Mouse (Mus musculus) heart, postnatal 0 days (tissue): Measurements from ENCODE around the gene 2310033P09Rik. TPM values are rescaled to one million over a fixed set of nuclear protein-coding genes. Genes with fewer than 3 reads are reported as not detected.

Experiments used
- ATAC-seq: fragments of 200-750 bp; cut with Nextera tagmentation; 2 replicates; pipeline ENCODE4 v1.8.0; 2017; ENCODE audit warnings: low read depth, moderate number of reproducible peaks, moderate library complexity; ENCODE audit not compliant: insufficient read depth
- DNase-seq: peaks from one replicate; pipeline ENCODE4 v3.0.0-alpha.2; 2016; ENCODE audit warnings: low spot score
- H3K27ac ChIP-seq: fragments of 300-500 bp; sonication (generic); 2 replicates; pipeline ENCODE4 v1.5.1; 2014; ENCODE audit warnings: low read depth, mild to moderate bottlenecking
- H3K27me3 ChIP-seq: fragments of 300-500 bp; sonication (generic); 2 replicates; pipeline ENCODE4 v1.6.1; 2014; ENCODE audit warnings: low read length, mixed read lengths; ENCODE audit not compliant: control insufficient read depth, insufficient read depth
- H3K36me3 ChIP-seq: fragments of 300-500 bp; sonication (generic); replicated peaks from 2 replicates; pipeline ENCODE4 v1.6.1; 2014; ENCODE audit warnings: low read length, mixed read lengths; ENCODE audit not compliant: control insufficient read depth, insufficient read depth
- H3K4me1 ChIP-seq: fragments of 300-500 bp; sonication (generic); 2 replicates; pipeline ENCODE4 v1.6.1; 2014; ENCODE audit warnings: antibody characterized with exemption; ENCODE audit not compliant: control insufficient read depth, insufficient read depth
- H3K4me2 ChIP-seq: fragments of 300-500 bp; sonication (generic); 2 replicates; pipeline ENCODE4 v1.6.1; 2014; ENCODE audit warnings: low read depth, mild to moderate bottlenecking, low read length, moderate library complexity
- H3K4me3 ChIP-seq: fragments of 300-500 bp; sonication (generic); 2 replicates; pipeline ENCODE4 v1.5.1; 2014; ENCODE audit warnings: low read depth, low read length
- H3K9ac ChIP-seq: fragments of 300-500 bp; sonication (generic); replicated peaks from 2 replicates; pipeline ENCODE4 v1.6.1; 2014; ENCODE audit warnings: low read depth, low read length, mixed read lengths
- H3K9me3 ChIP-seq: fragments of 300-500 bp; sonication (generic); replicated peaks from 2 replicates; pipeline ENCODE4 v1.6.1; 2016; ENCODE audit warnings: low read length; ENCODE audit not compliant: control insufficient read depth
- CTCF ChIP-seq: IDR thresholded peaks from 2 replicates; pipeline ENCODE4 v1.5.1; 2016; ENCODE audit warnings: antibody characterized with exemption, control low read depth, low read depth
- EP300 ChIP-seq: IDR thresholded peaks from 2 replicates; pipeline ENCODE4 v1.6.1; 2016; ENCODE audit warnings: antibody characterized with exemption, low read depth
- WGBS: fragments of 180-500 bp; shearing (Covaris S2); extraction: QIAGEN DNeasy Blood & Tissue Kit; methylation state at CpG from one replicate; pipeline ENCODE4 v1.1.7; 2014; 5-methylcytosine and 5-hydroxymethylcytosine counted together
- polyA plus RNA-seq: library from polyadenylated mRNA; unstranded; fragments of >200 nt; fragmentation: Nextera tagmentation; extraction: Ambion mirVana; gene quantifications from 2 replicates; pipeline ENCODE4 v1.2.1, GENCODE M21; 2015
- total RNA-seq: library from RNA; depleted of rRNA; stranded (reverse); fragments of >200 nt; gene quantifications from 2 replicates; pipeline ENCODE4 v1.2.3, GENCODE M21; 2014; ENCODE audit warnings: low replicate concordance; rRNA removed

2310033P09Rik gene
- total RNA-seq (1.6 TPM in 1 of 2 replicates, not detected in the other), polyA plus RNA-seq (19.9 and 21.4 TPM in 2 replicates)

- Histone ChIP-seq H3K9ac (peak within 1 kb of the TSS; percentile 75), H3K9me3 (no peaks in the 10 kb centered on the region), H3K36me3 (peaks cover 55% of the 10 kb centered on the region), H3K4me3 (peak within 1 kb of the TSS; percentile 85), H3K27me3 (no peaks in the 10 kb centered on the region), H3K4me2 (peak within 1 kb of the TSS; percentile 90), H3K27ac (peak within 1 kb of the TSS; percentile 95), H3K4me1 (peaks cover under 1% of the 10 kb centered on the region; the same call in 1 of the 2 replicates)
- ATAC-seq (peak; percentile 89), DNase-seq (peak; percentile 92)
- no peak for TF ChIP-seq CTCF
- TF ChIP-seq EP300: no peak
- 1% methylated on average over 67 of the region's 67 CpGs for WGBS
Measured at GRCm38 (mm10) chr11:59208153-59208831, at the start of gene 2310033P09Rik. Gene 2310033P09Rik (plus strand): TSS chr11:59208321.

- no peak for DNase-seq
- Histone ChIP-seq H3K27ac (no peak overlapping the region), H3K4me3 (no peak overlapping the region), H3K4me1 (peaks cover 14% of the 10 kb centered on the region), H3K9ac (no peak overlapping the region), H3K36me3 (peaks cover 24% of the 10 kb centered on the region), H3K9me3 (no peaks in the 10 kb centered on the region), H3K4me2 (no peak overlapping the region), H3K27me3 (no peaks in the 10 kb centered on the region)
- ATAC-seq: no peak
- TF ChIP-seq CTCF (no peak), EP300 (no peak)
- 87% methylated on average over 13 of the region's 13 CpGs for WGBS
Measured at GRCm38 (mm10) chr11:59159099-59159498, 49.0 kb upstream of the 2310033P09Rik start.

GRCm38 (mm10) chr11:59159558-59159957 lies 48.6 kb upstream of the 2310033P09Rik start:
- DNase-seq (no peak), ATAC-seq (no peak)
- no peaks in the 10 kb centered on the region for H3K9me3 ChIP-seq
- no peak overlapping the region for H3K27ac ChIP-seq
- no peaks in the 10 kb centered on the region for H3K27me3 ChIP-seq
- H3K4me1 ChIP-seq: peaks cover 19% of the 10 kb centered on the region
- TF ChIP-seq CTCF: no peak
- no peak for TF ChIP-seq EP300
- peaks cover 24% of the 10 kb centered on the region for H3K36me3 ChIP-seq
- no peak overlapping the region for H3K4me2 ChIP-seq
- WGBS: 89% methylated on average over 4 of the region's 4 CpGs
- no peak overlapping the region for H3K9ac ChIP-seq
- no peak overlapping the region for H3K4me3 ChIP-seq

- no peak overlapping the region for H3K4me2 ChIP-seq
- H3K4me3 ChIP-seq: no peak overlapping the region
- no peaks in the 10 kb centered on the region for H3K27me3 ChIP-seq
- peaks cover 21% of the 10 kb centered on the region for H3K4me1 ChIP-seq
- no peak overlapping the region for H3K9ac ChIP-seq
- peak; percentile 66 for DNase-seq
- ATAC-seq: no peak
- no peaks in the 10 kb centered on the region for H3K9me3 ChIP-seq
- peaks cover 17% of the 10 kb centered on the region for H3K36me3 ChIP-seq
- peak overlapping the region; percentile 65 for H3K27ac ChIP-seq
- peak; percentile 35 for TF ChIP-seq CTCF
- TF ChIP-seq EP300: 0 out of 2 replicates have a peak, but pooled peaks have one; percentile 45
- WGBS: 29% methylated on average over 5 of the region's 5 CpGs
Measured at GRCm38 (mm10) chr11:59161398-59161797, 46.7 kb upstream of the 2310033P09Rik start.

GRCm38 (mm10) chr11:59162443-59163254 lies 45.5 kb upstream of the 2310033P09Rik start:
- peaks cover 21% of the 10 kb centered on the region for H3K4me1 ChIP-seq
- TF ChIP-seq EP300 (no peak), CTCF (no peak)
- peak overlapping the region; percentile 100 for H3K27ac ChIP-seq
- 48% methylated on average over 9 of the region's 9 CpGs for WGBS
- H3K27me3 ChIP-seq: no peaks in the 10 kb centered on the region
- 0 out of 2 replicates have a peak overlapping the region, but pooled peaks have one; percentile 59 for H3K9ac ChIP-seq
- ATAC-seq (no peak; the same call in 1 of the 2 replicates), DNase-seq (peak; percentile 28)
- H3K4me3 ChIP-seq: peak overlapping the region; percentile 69
- no peaks in the 10 kb centered on the region for H3K9me3 ChIP-seq
- H3K36me3 ChIP-seq: peaks cover 11% of the 10 kb centered on the region
- peak overlapping the region; percentile 55 for H3K4me2 ChIP-seq
